Mouse (Mus musculus) T-helper 17 cell (primary cell): ENCODE data around the gene Tm7sf2.
"Not testable (repeated sequence)": the region's sequence is repeated elsewhere in the genome, so short reads cannot be mapped to it uniquely, and the experiment has no call there.

Experiments
- in situ Hi-C, 2 experiments: fragments of 300-600 bp; cut with MboI, MseI; formaldehyde crosslinking; loops; 1 replicate in 1 of 2; 2 replicates in 1 of 2; pipeline ENCODE4 v1.15.1; 2025; ENCODE audit warnings: high pct_unique_total_duplicates in 2 of 2

Gene Tm7sf2

DNA sequence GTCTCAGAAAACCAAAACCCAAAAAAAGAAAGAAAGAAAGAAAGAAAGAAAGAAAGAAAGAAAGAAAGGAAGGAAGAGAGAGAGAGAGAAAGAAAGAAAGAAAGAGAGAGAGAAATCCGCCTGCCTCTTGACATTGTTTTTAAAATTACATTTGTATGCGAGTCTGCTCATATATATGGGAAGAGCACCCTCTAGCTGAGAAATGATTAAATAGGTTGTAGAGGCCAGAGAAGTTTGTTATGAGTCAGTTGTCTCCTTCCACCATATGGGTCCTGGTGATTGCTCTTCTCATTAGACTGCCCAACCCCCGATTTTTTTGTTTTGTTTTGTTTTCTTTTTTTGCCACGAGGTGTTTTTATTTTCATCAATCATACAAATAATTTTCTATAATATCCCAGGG lies 24.1 kb downstream of the Tm7sf2 start:
- in situ Hi-C loops = not testable (repeated sequence)

GRCm38 (mm10) chr19:6042293-6042692 lies 25.9 kb downstream of the Tm7sf2 start:
- in situ Hi-C loops = no loop called here

DNA sequence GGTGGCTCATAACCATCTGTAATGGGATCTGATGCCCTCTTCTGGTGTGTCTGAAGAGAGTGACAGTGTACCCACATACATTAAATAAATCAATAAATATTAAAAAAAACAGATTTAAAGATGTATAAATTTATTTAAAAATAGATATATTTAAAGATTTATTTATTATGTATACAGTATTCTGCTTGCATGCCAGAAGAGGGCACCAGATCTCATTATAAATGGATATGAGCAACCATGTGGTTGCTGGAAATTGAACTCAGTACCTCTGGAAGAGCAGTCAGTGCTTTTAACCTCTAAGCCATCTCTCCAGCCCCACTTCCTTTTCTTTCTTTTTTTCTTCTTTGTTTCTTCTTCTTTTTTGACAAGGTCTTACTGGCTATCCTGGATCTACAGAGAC lies 28.2 kb downstream of the Tm7sf2 start:
- in situ Hi-C loops = no loop called here

DNA sequence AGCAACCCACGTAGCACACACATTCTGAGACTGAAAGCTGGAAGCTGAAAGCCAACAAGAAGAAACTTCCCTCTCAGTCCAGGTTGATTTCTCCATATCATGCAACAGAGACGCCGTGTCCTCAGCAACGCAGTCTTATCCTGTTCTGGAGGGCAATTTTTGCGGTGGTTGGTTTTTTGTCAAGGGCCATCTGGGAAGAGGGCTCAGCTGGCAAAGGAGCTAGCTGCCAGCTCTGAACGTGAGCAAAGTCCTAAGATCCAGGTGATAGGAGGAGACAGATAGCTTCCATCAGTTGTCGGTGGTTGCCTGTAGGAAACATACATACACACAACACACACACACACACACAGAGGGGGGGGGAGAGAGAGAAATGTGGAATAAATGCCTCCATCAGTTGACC lies 29.8 kb downstream of the Tm7sf2 start:
- in situ Hi-C loops = loop anchor here in 1 of 2 experiments (5.0 to 10.0 kb wide), 2 partner anchors 71 to 796 kb away; no protein-coding TSS in a partner anchor

DNA sequence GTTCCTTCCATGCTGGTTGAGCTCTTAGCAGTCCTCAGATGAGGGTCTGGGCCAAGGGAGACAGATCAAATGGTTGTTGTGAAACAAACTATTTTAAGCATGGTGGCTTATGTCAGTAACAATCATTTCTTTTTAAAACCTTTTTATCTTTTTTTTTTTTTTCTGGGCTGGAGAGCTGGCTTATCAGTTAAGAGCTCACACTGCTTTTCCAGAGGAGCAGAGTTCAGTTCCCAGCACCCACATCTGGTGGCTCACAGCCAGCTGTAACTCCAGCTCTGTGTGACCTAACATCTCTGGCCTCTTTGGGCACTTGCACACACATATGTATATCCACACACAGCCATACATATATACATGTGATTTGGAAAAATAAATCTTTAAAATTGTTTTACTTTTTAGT lies 30.5 kb downstream of the Tm7sf2 start:
- in situ Hi-C loops = loop anchor here in 1 of 2 experiments (5.0 to 10.0 kb wide), 2 partner anchors 70 to 797 kb away; no protein-coding TSS in a partner anchor

- in situ Hi-C loops = loop anchor here in 1 of 2 experiments (5.0 to 10.0 kb wide), 2 partner anchors 69 to 799 kb away; no protein-coding TSS in a partner anchor
Observed at GRCm38 (mm10) chr19:6035966-6036585, 32.1 kb downstream of the Tm7sf2 start.

- in situ Hi-C loops = loop anchor here in 1 of 2 experiments (10.0 kb wide), 1 partner anchor 804 kb away; no protein-coding TSS in a partner anchor
Observed at GRCm38 (mm10) chr19:6030520-6031280, 37.5 kb downstream of the Tm7sf2 start.

- in situ Hi-C loops = no loop called here
Observed at GRCm38 (mm10) chr19:6029426-6029825, 38.7 kb downstream of the Tm7sf2 start.

DNA sequence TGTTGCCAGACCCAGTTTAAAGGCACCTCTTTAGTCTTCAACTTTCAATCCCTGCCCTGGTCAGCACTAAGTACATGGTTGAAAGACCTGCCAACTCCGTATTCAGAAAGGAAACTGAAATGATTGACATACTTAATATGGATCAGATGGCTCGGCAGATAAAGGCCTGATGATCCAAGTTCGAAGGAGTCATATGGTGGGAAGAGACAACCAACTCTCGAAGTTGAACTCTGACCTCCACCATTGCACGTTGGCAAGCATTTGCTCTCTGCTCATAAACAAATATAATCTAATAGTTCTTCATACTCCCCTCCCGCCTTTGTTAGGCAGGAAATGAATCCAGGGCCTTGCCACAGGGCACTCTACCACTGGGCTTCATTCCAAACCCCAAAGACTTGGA lies 39.2 kb downstream of the Tm7sf2 start:
- in situ Hi-C loops = no loop called here

DNA sequence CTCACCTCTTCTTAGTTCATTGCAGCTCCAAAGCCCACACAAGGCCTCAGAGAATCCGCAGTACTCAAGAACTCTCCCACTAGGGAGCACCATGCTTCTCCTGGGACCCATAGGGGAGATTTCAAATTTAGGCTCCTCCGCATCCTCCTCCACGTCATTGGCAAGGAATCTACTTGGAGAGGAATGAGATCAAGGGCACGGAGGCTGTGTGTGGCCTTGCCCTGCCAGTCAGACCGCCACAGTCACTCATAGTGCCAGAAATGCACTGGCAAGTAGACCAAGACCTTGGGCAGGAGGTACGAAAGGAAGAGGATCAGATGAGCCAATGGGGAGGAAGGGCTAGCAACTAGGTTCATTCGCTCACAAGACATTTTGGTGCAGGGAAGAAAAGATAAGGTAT lies 44.2 kb downstream of the Tm7sf2 start:
- in situ Hi-C loops = no loop called here

DNA sequence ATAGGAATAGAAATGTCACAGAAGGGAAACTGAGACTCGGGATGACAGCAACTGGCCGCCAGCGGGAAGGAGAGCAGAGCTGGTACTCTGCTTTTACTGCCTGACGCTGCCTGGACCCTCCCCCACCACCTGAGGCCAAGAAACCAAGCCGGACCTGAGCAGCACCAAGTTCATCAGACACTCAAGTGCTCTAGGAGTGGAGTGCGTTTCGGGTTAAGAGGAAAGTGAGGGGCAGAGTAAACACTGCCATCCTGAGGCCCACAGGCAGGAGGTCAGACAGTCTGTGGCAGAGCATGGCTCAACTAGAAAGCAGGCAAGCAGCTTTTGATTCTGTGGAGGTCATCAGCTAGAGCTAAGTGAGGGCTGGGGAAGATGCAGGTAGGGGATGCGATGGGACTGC lies 45.1 kb downstream of the Tm7sf2 start:
- in situ Hi-C loops = no loop called here

DNA sequence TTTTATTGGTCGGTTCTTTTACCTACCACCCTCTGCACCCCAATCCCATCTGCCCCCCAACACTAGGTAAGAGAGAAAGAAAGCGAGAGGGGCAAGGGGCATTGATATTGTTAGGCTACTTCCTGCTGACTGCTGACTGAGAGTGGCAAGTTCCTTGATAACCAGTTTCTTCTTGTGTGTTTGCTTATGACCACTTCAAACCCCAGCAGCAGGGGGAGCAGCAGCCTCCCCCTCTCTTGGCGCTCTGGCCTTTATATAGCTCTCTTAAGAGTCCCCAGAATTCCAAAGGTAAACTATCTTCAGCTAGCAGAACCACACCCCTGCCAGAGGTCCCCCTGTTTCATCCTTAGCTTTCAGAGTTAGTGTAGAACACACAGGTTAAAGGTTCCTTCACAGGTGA lies 47.9 kb downstream of the Tm7sf2 start:
- in situ Hi-C loops = no loop called here

DNA sequence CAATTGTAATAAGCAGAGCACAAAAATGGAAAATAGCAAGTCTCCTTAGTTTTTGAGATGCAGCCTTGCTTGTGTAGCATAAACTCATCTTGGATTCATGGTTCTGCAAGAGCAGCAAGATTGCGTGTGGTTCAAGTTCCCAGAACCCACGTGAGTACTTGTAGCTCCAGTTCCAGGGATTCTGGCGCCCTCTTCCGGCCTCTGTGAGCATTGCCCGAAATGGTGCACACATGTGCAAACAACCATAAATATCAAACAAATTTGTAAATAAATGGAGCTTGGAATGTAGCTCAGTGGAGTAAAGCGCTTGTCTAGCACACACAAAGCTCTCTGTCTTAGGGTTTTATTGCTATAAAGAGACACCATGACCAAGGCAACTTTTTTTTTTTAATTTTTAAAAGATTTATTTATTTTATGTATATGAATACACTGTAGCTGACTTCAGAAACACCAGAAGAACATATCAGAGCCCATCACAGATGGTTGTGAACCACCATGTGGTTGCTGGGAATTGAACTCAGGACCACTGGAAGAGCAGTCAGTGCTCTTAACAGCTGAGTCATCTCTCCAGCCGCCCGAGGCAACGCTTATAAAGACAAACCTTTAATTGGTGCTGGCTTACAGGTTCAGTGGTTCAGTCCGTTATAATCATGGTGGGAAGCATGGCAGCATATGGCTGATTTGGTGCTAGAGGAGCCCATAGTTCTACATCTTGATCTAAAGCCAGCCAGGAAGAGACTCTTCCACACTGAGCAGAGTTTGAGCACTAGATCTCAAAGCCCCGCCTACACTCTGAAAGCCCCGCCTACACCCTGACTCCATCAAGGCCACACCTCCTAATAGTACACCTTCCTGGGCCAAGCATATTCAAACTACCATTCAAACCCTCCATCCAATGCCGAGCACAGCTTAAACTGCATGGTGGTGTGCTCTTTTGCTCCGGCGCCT lies 49.8 kb downstream of the Tm7sf2 start:
- in situ Hi-C loops = loop anchor here (5.0 kb wide), 2 partner anchors 51 to 96 kb away; partner anchors contain the start of gene Cdc42ep2 (in 1 of the 2)

- in situ Hi-C loops = loop anchor here (5.0 kb wide), 2 partner anchors 49 to 94 kb away; partner anchors contain the start of gene Cdc42ep2 (in 1 of the 2)
Observed at GRCm38 (mm10) chr19:6016532-6016931, 51.6 kb downstream of the Tm7sf2 start.

DNA sequence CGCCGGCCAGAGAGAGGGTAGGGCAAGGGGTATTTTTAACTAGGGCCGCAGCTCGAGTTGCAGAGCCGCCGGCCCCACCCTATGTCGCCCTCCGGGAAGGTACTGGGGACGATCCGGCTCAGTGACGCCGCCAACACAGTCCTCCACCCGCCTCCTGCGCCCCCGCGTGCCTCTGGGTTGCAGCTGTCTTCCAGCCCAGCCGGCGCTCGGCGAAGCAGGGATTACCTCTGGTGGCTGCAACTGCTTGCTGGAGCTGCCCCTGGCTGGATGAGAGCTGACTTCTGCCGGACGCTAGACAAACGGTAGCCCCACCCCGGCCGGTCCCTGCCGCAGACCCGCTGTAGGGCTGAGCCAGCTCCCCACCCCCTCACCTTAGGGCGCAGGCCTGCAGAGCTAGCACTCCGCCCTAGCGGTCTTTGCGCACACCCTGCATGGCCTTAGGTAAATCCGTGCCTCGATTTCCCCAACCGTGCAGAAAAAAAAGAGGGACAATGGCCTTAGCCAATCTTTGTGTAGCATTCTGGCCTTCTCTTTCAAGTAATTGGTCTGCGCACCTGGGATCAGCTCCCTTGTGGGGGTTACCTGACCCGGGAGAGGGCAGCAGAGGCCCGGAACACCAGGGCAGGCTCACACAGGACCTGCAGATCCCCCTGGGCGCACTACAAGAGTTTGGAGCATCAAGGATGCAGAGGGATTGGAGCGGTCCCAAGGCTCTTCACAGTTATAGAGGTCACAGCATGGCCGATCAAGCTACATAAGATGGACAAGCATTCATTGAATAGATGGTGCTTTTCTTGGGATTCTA lies 52.5 kb downstream of the Tm7sf2 start, which contains the start of gene Capn1:
TSS of gene Capn1 (minus strand) at position 387 of the 805 bp plus-strand sequence.
- in situ Hi-C loops = loop anchor here (5.0 kb wide), 2 partner anchors 48 to 93 kb away; partner anchors contain the start of gene Cdc42ep2 (in 1 of the 2)

GRCm38 (mm10) chr19:6014991-6015510 lies 53.1 kb downstream of the Tm7sf2 start:
- in situ Hi-C loops = loop anchor here (5.0 kb wide), 3 partner anchors 43 to 93 kb away; partner anchors contain the start of gene Cdc42ep2 (in 1 of the 2)

- in situ Hi-C loops = loop anchor here in 1 of 2 experiments (5.0 kb wide), 1 partner anchor 41 kb away; no protein-coding TSS in a partner anchor
Observed at GRCm38 (mm10) chr19:6013691-6014090, 54.5 kb downstream of the Tm7sf2 start.
